Mouse (Mus musculus) limb, embryonic 15.5 days (tissue): ENCODE measurements at regions not wholly inside any gene's neighbourhood (a gene's known extent, or its start where the extent isn't known, plus 50 kb on each side); places are given as distances from the start of the nearest gene placed in this dataset.
"Not testable (repeated sequence)": the region's sequence is repeated elsewhere in the genome, so short reads cannot be mapped to it uniquely, and the experiment has no call there.

Source experiments
- ATAC-seq: fragments of 200-750 bp; cut with Nextera tagmentation; 2 replicates; pipeline ENCODE4 v1.8.0; 2017; ENCODE audit warnings: low read depth, moderate TSS enrichment; ENCODE audit not compliant: insufficient number of reproducible peaks, low FRiP score, low TSS enrichment
- H3K27ac ChIP-seq: fragments of 300-500 bp; sonication (generic); 2 replicates; pipeline ENCODE4 v1.5.1; 2015; ENCODE audit warnings: moderate library complexity, mild to moderate bottlenecking, inconsistent platforms
- H3K27me3 ChIP-seq: fragments of 300-500 bp; sonication (generic); 2 replicates; pipeline ENCODE4 v1.6.1; 2015; ENCODE audit warnings: inconsistent platforms
- H3K36me3 ChIP-seq: fragments of 300-500 bp; sonication (generic); 2 replicates; pipeline ENCODE4 v1.6.1; 2015; ENCODE audit warnings: inconsistent platforms
- H3K4me1 ChIP-seq: fragments of 300-500 bp; sonication (generic); 2 replicates; pipeline ENCODE4 v1.6.1; 2015; ENCODE audit warnings: inconsistent platforms
- H3K4me2 ChIP-seq: fragments of 300-500 bp; sonication (generic); 2 replicates; pipeline ENCODE4 v1.6.1; 2015; ENCODE audit warnings: mild to moderate bottlenecking, inconsistent platforms
- H3K4me3 ChIP-seq: fragments of 300-500 bp; sonication (generic); 2 replicates; pipeline ENCODE4 v1.5.1; 2015; ENCODE audit warnings: mild to moderate bottlenecking, inconsistent platforms
- H3K9ac ChIP-seq: fragments of 300-500 bp; sonication (generic); 2 replicates; pipeline ENCODE4 v1.6.1; 2015; ENCODE audit warnings: inconsistent platforms
- H3K9me3 ChIP-seq: fragments of 300-500 bp; sonication (generic); 2 replicates; pipeline ENCODE4 v1.6.1; 2016; ENCODE audit warnings: inconsistent platforms
- WGBS: fragments of 180-500 bp; shearing (Covaris S2); methylation state at CpG from one replicate; pipeline ENCODE4 v1.1.7; 2015; 5-methylcytosine and 5-hydroxymethylcytosine counted together

- WGBS = 61% methylated on average over 1 of the region's 1 CpGs
- Histone ChIP-seq H3K27ac (no peak overlapping the region), H3K4me1 (no peaks in the 10 kb centered on the region), H3K9ac (no peak overlapping the region), H3K9me3 (no peaks in the 10 kb centered on the region), H3K4me2 (no peak overlapping the region), H3K4me3 (no peak overlapping the region), H3K36me3 (no peaks in the 10 kb centered on the region), H3K27me3 (no peaks in the 10 kb centered on the region)
- no peak for ATAC-seq
These were observed 232.3 kb upstream of the Thrb start for GRCm38 (mm10) chr14:17427751-17428150.

DNA sequence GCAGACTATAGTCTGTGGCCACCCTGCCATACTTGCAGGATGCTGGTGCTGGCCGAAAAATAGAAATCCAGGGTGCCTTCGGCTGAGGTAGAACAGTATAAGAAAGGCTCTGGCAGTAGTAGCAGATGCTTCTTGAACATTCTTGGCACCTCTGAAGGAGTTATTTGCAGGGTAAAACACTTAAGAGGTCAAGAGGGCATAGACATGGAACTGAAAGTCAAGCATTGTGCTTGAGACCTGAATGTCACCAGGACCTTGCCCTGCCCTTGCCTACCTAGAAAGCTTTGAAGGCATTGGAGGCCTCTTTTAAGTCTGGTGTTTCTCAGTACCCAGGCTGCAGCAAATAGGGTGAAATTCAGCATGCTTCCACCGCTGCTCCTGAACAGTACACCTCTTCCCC is 230.9 kb upstream of the Thrb start:
- Histone ChIP-seq H3K4me1 (no peaks in the 10 kb centered on the region), H3K9me3 (no peaks in the 10 kb centered on the region), H3K9ac (no peak overlapping the region), H3K4me3 (no peak overlapping the region), H3K27me3 (no peaks in the 10 kb centered on the region), H3K36me3 (no peaks in the 10 kb centered on the region), H3K27ac (no peak overlapping the region), H3K4me2 (no peak overlapping the region)
- no peak for ATAC-seq
- WGBS = 76% methylated on average over 3 of the region's 3 CpGs

DNA sequence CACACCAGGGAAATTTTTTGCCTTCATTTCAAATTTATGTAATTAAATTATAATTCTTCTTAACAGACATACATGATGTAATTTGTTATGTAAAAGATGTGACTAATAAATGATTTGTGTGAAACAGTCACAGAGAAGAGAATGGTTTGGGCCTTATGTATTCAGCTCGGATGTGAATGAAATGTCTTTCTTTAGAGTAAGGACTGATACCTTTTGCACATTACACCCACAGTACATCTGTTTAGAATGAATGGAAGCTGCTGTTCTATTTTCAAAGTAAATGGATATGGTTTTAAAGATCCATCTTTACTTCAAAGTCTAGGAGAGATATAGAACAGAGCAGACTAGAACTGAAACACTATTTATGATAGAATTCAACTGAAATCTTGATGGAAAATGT is 226.7 kb upstream of the Thrb start:
- no peak overlapping the region for H3K27ac ChIP-seq
- no peaks in the 10 kb centered on the region for H3K27me3 ChIP-seq
- no peaks in the 10 kb centered on the region for H3K36me3 ChIP-seq
- H3K9ac ChIP-seq = no peak overlapping the region
- no peak for ATAC-seq
- no peaks in the 10 kb centered on the region for H3K4me1 ChIP-seq
- H3K4me3 ChIP-seq = no peak overlapping the region
- WGBS = 70% methylated on average over 1 of the region's 1 CpGs
- no peak overlapping the region for H3K4me2 ChIP-seq
- no peaks in the 10 kb centered on the region for H3K9me3 ChIP-seq

- no peak for ATAC-seq
- Histone ChIP-seq H3K27me3 (no peaks in the 10 kb centered on the region), H3K9ac (no peak overlapping the region), H3K36me3 (no peaks in the 10 kb centered on the region), H3K9me3 (no peaks in the 10 kb centered on the region), H3K4me1 (no peaks in the 10 kb centered on the region), H3K4me3 (no peak overlapping the region), H3K4me2 (no peak overlapping the region), H3K27ac (no peak overlapping the region)
- WGBS = 71% methylated on average over 2 of the region's 2 CpGs
These were observed 202.1 kb upstream of the Thrb start for GRCm38 (mm10) chr14:17457946-17458345.

- no peak overlapping the region for H3K4me2 ChIP-seq
These were observed 181.1 kb upstream of the Thrb start for GRCm38 (mm10) chr14:17478963-17479362.

GRCm38 (mm10) chr14:17484866-17485265 is 175.2 kb upstream of the Thrb start:
- H3K27ac ChIP-seq = no peak overlapping the region
- no peak overlapping the region for H3K4me2 ChIP-seq
- no peaks in the 10 kb centered on the region for H3K36me3 ChIP-seq
- no peaks in the 10 kb centered on the region for H3K27me3 ChIP-seq
- no peaks in the 10 kb centered on the region for H3K4me1 ChIP-seq
- no peak overlapping the region for H3K9ac ChIP-seq
- ATAC-seq = no peak
- H3K9me3 ChIP-seq = no peaks in the 10 kb centered on the region
- no peak overlapping the region for H3K4me3 ChIP-seq

More at GRCm38 (mm10) chr14:17478963-17479362, 181.1 kb upstream of the Thrb start:
- no peaks in the 10 kb centered on the region for H3K4me1 ChIP-seq
- no peaks in the 10 kb centered on the region for H3K9me3 ChIP-seq
- 90% methylated on average over 1 of the region's 1 CpGs for WGBS
- no peak overlapping the region for H3K9ac ChIP-seq
- H3K27me3 ChIP-seq = no peaks in the 10 kb centered on the region
- ATAC-seq = no peak
- H3K27ac ChIP-seq = no peak overlapping the region
- no peaks in the 10 kb centered on the region for H3K36me3 ChIP-seq
- no peak overlapping the region for H3K4me3 ChIP-seq

DNA sequence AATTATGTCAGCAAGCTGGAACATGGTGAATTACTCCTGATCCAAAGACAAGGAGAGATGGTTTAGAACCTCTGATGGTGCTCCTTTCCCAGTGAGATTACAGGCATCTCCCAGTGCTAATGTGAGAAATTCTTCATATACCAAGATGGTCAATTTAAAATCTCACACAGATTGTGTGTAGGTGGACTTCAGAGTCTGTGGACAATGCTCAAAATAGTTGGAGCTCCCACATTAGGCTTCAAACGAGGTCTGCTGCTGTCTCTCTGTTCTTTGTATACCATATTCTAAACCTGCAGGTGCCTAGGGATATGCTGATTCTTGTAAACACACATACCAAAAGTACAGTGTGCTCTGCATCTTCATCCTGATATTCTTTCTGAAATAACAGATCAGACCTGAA is 146.3 kb upstream of the Thrb start:
- H3K4me2 ChIP-seq = no peak overlapping the region
- no peaks in the 10 kb centered on the region for H3K36me3 ChIP-seq
- H3K27me3 ChIP-seq = no peaks in the 10 kb centered on the region
- no peak for ATAC-seq
- H3K27ac ChIP-seq = no peak overlapping the region
- no peaks in the 10 kb centered on the region for H3K9me3 ChIP-seq
- WGBS = 32% methylated on average over 1 of the region's 1 CpGs
- H3K4me1 ChIP-seq = no peaks in the 10 kb centered on the region
- H3K4me3 ChIP-seq = no peak overlapping the region
- H3K9ac ChIP-seq = no peak overlapping the region

- H3K4me2 ChIP-seq = no peak overlapping the region
- no peak overlapping the region for H3K27ac ChIP-seq
- no peaks in the 10 kb centered on the region for H3K27me3 ChIP-seq
- no peak overlapping the region for H3K4me3 ChIP-seq
- no peaks in the 10 kb centered on the region for H3K9me3 ChIP-seq
- no peak for ATAC-seq
- H3K36me3 ChIP-seq = no peaks in the 10 kb centered on the region
- no peaks in the 10 kb centered on the region for H3K4me1 ChIP-seq
- 75% methylated on average over 3 of the region's 3 CpGs for WGBS
- H3K9ac ChIP-seq = no peak overlapping the region
These were observed 137.4 kb upstream of the Thrb start for GRCm38 (mm10) chr14:17522696-17523095.

DNA sequence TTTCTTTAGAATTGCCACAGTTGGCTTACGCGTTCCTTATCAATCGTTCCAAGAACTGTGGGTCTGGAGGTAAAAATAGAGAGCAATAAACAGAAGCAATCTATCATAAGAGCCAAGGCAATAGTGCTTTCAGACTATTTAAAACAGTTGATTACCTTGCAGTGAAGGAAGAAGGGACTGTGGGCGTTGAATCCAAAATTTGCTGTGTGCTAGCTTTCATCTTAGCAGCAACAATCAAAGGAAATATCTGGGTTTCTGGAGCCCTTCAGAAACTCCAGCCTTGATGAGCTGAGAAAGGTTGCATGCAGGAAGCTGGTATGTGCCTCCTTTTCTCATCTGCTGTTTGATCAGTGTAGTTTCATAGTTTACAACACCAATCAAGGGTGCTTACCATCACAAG is 136.1 kb upstream of the Thrb start:
- H3K9ac ChIP-seq = no peak overlapping the region
- no peak overlapping the region for H3K4me2 ChIP-seq
- H3K27me3 ChIP-seq = no peaks in the 10 kb centered on the region
- no peaks in the 10 kb centered on the region for H3K4me1 ChIP-seq
- ATAC-seq = no peak
- 82% methylated on average over 4 of the region's 4 CpGs for WGBS
- no peak overlapping the region for H3K27ac ChIP-seq
- no peaks in the 10 kb centered on the region for H3K36me3 ChIP-seq
- no peak overlapping the region for H3K4me3 ChIP-seq
- no peaks in the 10 kb centered on the region for H3K9me3 ChIP-seq

- Histone ChIP-seq H3K36me3 (no peaks in the 10 kb centered on the region), H3K9me3 (no peaks in the 10 kb centered on the region), H3K4me1 (no peaks in the 10 kb centered on the region), H3K27me3 (no peaks in the 10 kb centered on the region), H3K4me2 (no peak overlapping the region), H3K4me3 (no peak overlapping the region), H3K27ac (no peak overlapping the region), H3K9ac (no peak overlapping the region)
- ATAC-seq = no peak
- 85% methylated on average over 1 of the region's 1 CpGs for WGBS
These were observed 120.7 kb upstream of the Thrb start for GRCm38 (mm10) chr14:17539322-17539721.

DNA sequence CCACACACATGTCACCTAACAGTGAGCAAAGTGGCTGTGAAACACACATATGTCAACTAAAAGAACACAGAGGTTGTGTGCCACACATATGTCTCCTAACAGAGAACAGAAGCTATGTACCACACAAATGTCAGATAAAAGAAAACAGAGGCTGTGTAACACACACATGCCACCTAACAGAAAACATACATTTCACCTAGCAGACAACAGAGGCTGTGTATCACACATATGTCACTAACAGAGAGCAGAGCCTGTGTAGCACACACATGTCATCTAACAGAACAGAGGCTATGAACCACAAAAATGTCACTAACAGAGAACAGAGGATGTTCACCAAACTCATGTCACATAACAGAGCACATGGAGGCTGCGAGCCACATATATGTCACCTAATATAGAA is 103.6 kb upstream of the Thrb start:
- no peak overlapping the region for H3K27ac ChIP-seq
- no peaks in the 10 kb centered on the region for H3K9me3 ChIP-seq
- H3K27me3 ChIP-seq = no peaks in the 10 kb centered on the region
- ATAC-seq = no peak
- H3K9ac ChIP-seq = no peak overlapping the region
- H3K4me2 ChIP-seq = no peak overlapping the region
- H3K4me3 ChIP-seq = no peak overlapping the region
- WGBS = 88% methylated on average over 1 of the region's 1 CpGs
- H3K36me3 ChIP-seq = no peaks in the 10 kb centered on the region
- H3K4me1 ChIP-seq = no peaks in the 10 kb centered on the region

- not testable (repeated sequence) for H3K4me2 ChIP-seq, H3K9ac ChIP-seq, H3K9me3 ChIP-seq, H3K4me1 ChIP-seq, H3K27me3 ChIP-seq, H3K27ac ChIP-seq, ATAC-seq, H3K36me3 ChIP-seq, H3K4me3 ChIP-seq
- 59% methylated on average over 3 of the region's 3 CpGs for WGBS
These were observed 100.1 kb upstream of the Thrb start for GRCm38 (mm10) chr14:17560001-17560400.

- H3K9me3 ChIP-seq = no peaks in the 10 kb centered on the region
- H3K27ac ChIP-seq = no peak overlapping the region
- no peaks in the 10 kb centered on the region for H3K4me1 ChIP-seq
- H3K27me3 ChIP-seq = no peaks in the 10 kb centered on the region
- 66% methylated on average over 1 of the region's 1 CpGs for WGBS
- no peak for ATAC-seq
- no peak overlapping the region for H3K4me3 ChIP-seq
- no peaks in the 10 kb centered on the region for H3K36me3 ChIP-seq
- no peak overlapping the region for H3K9ac ChIP-seq
- H3K4me2 ChIP-seq = no peak overlapping the region
These were observed 92.1 kb upstream of the Thrb start for GRCm38 (mm10) chr14:17567927-17568326.
